Mouse (Mus musculus) liver, postnatal 0 days (tissue): ENCODE measurements around the gene Casp7. TPM values are rescaled to one million over a fixed set of nuclear protein-coding genes. Genes with fewer than 3 reads are reported as not detected.
A peak's percentile ranks its signal among the peaks of the same experiment; 100 is the strongest.

Experiments
- ATAC-seq: fragments of 200-750 bp; cut with Nextera tagmentation; 2 replicates; pipeline ENCODE4 v1.8.0; 2017; ENCODE audit warnings: mild to moderate bottlenecking, moderate library complexity
- DNase-seq: peaks from one replicate; pipeline ENCODE4 v3.0.0-alpha.2; 2016
- H3K27ac ChIP-seq: fragments of 300-500 bp; sonication (generic); 2 replicates; pipeline ENCODE4 v1.5.1; 2014; ENCODE audit warnings: antibody characterized with exemption, moderate library complexity, mild to moderate bottlenecking, low read depth
- H3K27me3 ChIP-seq: fragments of 300-500 bp; sonication (generic); 2 replicates; pipeline ENCODE4 v1.6.1; 2014; ENCODE audit warnings: low read length, control low read depth, mixed read lengths; ENCODE audit not compliant: insufficient read depth
- H3K36me3 ChIP-seq: fragments of 300-500 bp; sonication (generic); replicated peaks from 2 replicates; pipeline ENCODE4 v1.6.1; 2014; ENCODE audit warnings: mild to moderate bottlenecking, control low read depth, low read length, moderate library complexity, mixed read lengths; ENCODE audit not compliant: insufficient read depth
- H3K4me1 ChIP-seq: fragments of 300-500 bp; sonication (generic); 2 replicates; pipeline ENCODE4 v1.6.1; 2014; ENCODE audit warnings: antibody characterized with exemption, mild to moderate bottlenecking, control low read depth; ENCODE audit not compliant: insufficient read depth
- H3K4me2 ChIP-seq: fragments of 300-500 bp; sonication (generic); 2 replicates; pipeline ENCODE4 v1.6.1; 2014; ENCODE audit warnings: low read depth, mild to moderate bottlenecking, low read length, moderate library complexity, mixed read lengths
- H3K4me3 ChIP-seq: fragments of 300-500 bp; sonication (generic); 2 replicates; pipeline ENCODE4 v1.5.1; 2014; ENCODE audit warnings: low read depth, low read length
- H3K9ac ChIP-seq: fragments of 300-500 bp; sonication (generic); replicated peaks from 2 replicates; pipeline ENCODE4 v1.6.1; 2014; ENCODE audit warnings: mild to moderate bottlenecking, moderate library complexity
- H3K9me3 ChIP-seq: fragments of 300-500 bp; sonication (generic); 2 replicates; pipeline ENCODE4 v1.6.1; 2016; ENCODE audit warnings: mild to moderate bottlenecking, control low read depth, low read length, mixed read lengths
- CTCF ChIP-seq: sonication (generic); IDR thresholded peaks from 2 replicates; pipeline ENCODE4 v1.5.1; 2016; ENCODE audit warnings: antibody characterized with exemption, low read depth
- EP300 ChIP-seq: IDR thresholded peaks from 2 replicates; pipeline ENCODE4 v1.6.1; 2016; ENCODE audit warnings: antibody characterized with exemption, low read depth, mild to moderate bottlenecking
- WGBS: fragments of 180-500 bp; shearing (Covaris S2); extraction: QIAGEN DNeasy Blood & Tissue Kit; methylation state at CpG from one replicate; pipeline ENCODE4 v1.1.7; 2014; ENCODE audit not compliant: insufficient replicate concordance; 5-methylcytosine and 5-hydroxymethylcytosine counted together
- polyA plus RNA-seq: library from polyadenylated mRNA; unstranded; fragments of >200 nt; fragmentation: Nextera tagmentation; extraction: Ambion mirVana; gene quantifications from 2 replicates; pipeline ENCODE4 v1.2.1, GENCODE M21; 2015

Casp7 gene
- polyA plus RNA-seq, 1 experiment from 2014 or later = 9.8 TPM

- WGBS = 65% methylated on average over 5 of the region's 5 CpGs
- TF ChIP-seq CTCF = no peak
- Histone ChIP-seq H3K36me3 (no peaks in the 10 kb centered on the region), H3K4me3 (no peak overlapping the region), H3K4me2 (no peak overlapping the region), H3K9ac (no peak overlapping the region), H3K4me1 (peaks cover 17% of the 10 kb centered on the region), H3K9me3 (no peaks in the 10 kb centered on the region), H3K27me3 (no peaks in the 10 kb centered on the region), H3K27ac (no peak overlapping the region)
- no peak for DNase-seq
- no peak for ATAC-seq
Measured at GRCm38 (mm10) chr19:56477253-56477652, 80.3 kb downstream of the Casp7 start.

GRCm38 (mm10) chr19:56477832-56478231 is 80.9 kb downstream of the Casp7 start:
- Histone ChIP-seq H3K27ac (no peak overlapping the region), H3K36me3 (no peaks in the 10 kb centered on the region), H3K4me2 (no peak overlapping the region), H3K9ac (no peak overlapping the region), H3K9me3 (no peaks in the 10 kb centered on the region), H3K4me1 (peaks cover 17% of the 10 kb centered on the region), H3K27me3 (no peaks in the 10 kb centered on the region), H3K4me3 (no peak overlapping the region)
- WGBS = 43% methylated on average over 3 of the region's 3 CpGs
- DNase-seq (no peak), ATAC-seq (no peak)
- TF ChIP-seq CTCF (no peak), EP300 (no peak)

GRCm38 (mm10) chr19:56484630-56485375 is 87.9 kb downstream of the Casp7 start:
- Histone ChIP-seq H3K4me3 (no peak overlapping the region), H3K4me1 (peaks cover 11% of the 10 kb centered on the region), H3K36me3 (no peaks in the 10 kb centered on the region), H3K9me3 (no peaks in the 10 kb centered on the region), H3K4me2 (no peak overlapping the region), H3K27me3 (no peaks in the 10 kb centered on the region), H3K27ac (peak overlapping the region; percentile 48; the same call in 1 of the 2 replicates), H3K9ac (no peak overlapping the region)
- no peak for TF ChIP-seq EP300
- no peak for TF ChIP-seq CTCF
- ATAC-seq = no peak
- no peak for DNase-seq
- WGBS = 74% methylated on average over 13 of the region's 13 CpGs

- ATAC-seq (peak; percentile 72), DNase-seq (peak; percentile 49)
- H3K4me1 ChIP-seq = peaks cover 11% of the 10 kb centered on the region
- peak overlapping the region; percentile 48; the same call in 1 of the 2 replicates for H3K27ac ChIP-seq
- H3K4me2 ChIP-seq = 0 out of 2 replicates have a peak overlapping the region, but pooled peaks have one; percentile 11
- no peaks in the 10 kb centered on the region for H3K27me3 ChIP-seq
- H3K4me3 ChIP-seq = no peak overlapping the region
- no peak for TF ChIP-seq CTCF
- no peak for TF ChIP-seq EP300
- H3K9ac ChIP-seq = no peak overlapping the region
- no peaks in the 10 kb centered on the region for H3K36me3 ChIP-seq
- no peaks in the 10 kb centered on the region for H3K9me3 ChIP-seq
- WGBS = 48% methylated on average over 13 of the region's 13 CpGs
Measured at GRCm38 (mm10) chr19:56485376-56486271, 88.7 kb downstream of the Casp7 start.

- 73% methylated on average over 7 of the region's 7 CpGs for WGBS
- H3K27ac ChIP-seq = no peak overlapping the region
- H3K9me3 ChIP-seq = no peaks in the 10 kb centered on the region
- no peaks in the 10 kb centered on the region for H3K36me3 ChIP-seq
- H3K4me1 ChIP-seq = peaks cover 11% of the 10 kb centered on the region
- H3K9ac ChIP-seq = no peak overlapping the region
- ATAC-seq (no peak), DNase-seq (no peak)
- H3K4me2 ChIP-seq = no peak overlapping the region
- H3K4me3 ChIP-seq = no peak overlapping the region
- TF ChIP-seq CTCF (no peak), EP300 (no peak)
- no peaks in the 10 kb centered on the region for H3K27me3 ChIP-seq
Measured at GRCm38 (mm10) chr19:56486926-56487325, 90.0 kb downstream of the Casp7 start.

GRCm38 (mm10) chr19:56487339-56487738 is 90.4 kb downstream of the Casp7 start:
- H3K27me3 ChIP-seq = no peaks in the 10 kb centered on the region
- H3K9me3 ChIP-seq = no peaks in the 10 kb centered on the region
- no peak overlapping the region for H3K4me2 ChIP-seq
- no peaks in the 10 kb centered on the region for H3K36me3 ChIP-seq
- ATAC-seq (no peak), DNase-seq (no peak)
- H3K4me1 ChIP-seq = peaks cover 11% of the 10 kb centered on the region
- no peak overlapping the region for H3K9ac ChIP-seq
- H3K4me3 ChIP-seq = no peak overlapping the region
- WGBS = 72% methylated on average over 2 of the region's 2 CpGs
- H3K27ac ChIP-seq = no peak overlapping the region
- TF ChIP-seq EP300 (no peak), CTCF (no peak)
